Mouse (Mus musculus): ENCODE results near the gene Zfp318. TPM values are rescaled to one million over a fixed set of nuclear protein-coding genes. Genes with fewer than 3 reads are reported as not detected.

Gene Zfp318
- polyA plus RNA-seq, 1 experiment from 2014 or later, result 7.8 TPM

DNA sequence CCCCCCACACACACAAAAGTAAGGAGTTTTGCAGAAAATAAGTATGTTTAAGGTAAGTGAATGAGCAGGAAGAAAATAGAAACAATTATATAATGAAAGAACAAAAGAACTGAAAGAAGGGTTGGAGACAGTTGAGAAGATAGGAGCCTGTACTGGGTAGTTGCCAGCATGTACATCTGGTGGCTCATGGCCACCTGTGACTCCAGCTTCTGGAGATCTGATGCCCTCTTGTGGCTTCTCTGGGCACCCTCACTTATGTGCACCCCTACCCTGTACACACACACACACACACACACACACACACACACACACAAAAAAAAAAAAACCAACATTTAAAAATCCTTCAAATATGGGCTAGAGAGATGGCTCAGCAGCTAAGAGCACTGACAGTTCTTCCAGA, 36.2 kb downstream of the Zfp318 start:
- no peaks in the 10 kb centered on the region for H3K9me3 ChIP-seq (replicated peaks)
- H3K36me3 ChIP-seq, result peaks cover 4% of the 10 kb centered on the region
- no peak overlapping the region for H3K4me3 ChIP-seq
- no peaks in the 10 kb centered on the region for H3K4me1 ChIP-seq
- no peak for DNase-seq (ENCODE audit: low spot score)
- H3K27me3 ChIP-seq (ENCODE audit: low read depth, poor library complexity, severe bottlenecking), result no peaks in the 10 kb centered on the region
- no peak overlapping the region for H3K27ac ChIP-seq (replicated peaks)

DNA sequence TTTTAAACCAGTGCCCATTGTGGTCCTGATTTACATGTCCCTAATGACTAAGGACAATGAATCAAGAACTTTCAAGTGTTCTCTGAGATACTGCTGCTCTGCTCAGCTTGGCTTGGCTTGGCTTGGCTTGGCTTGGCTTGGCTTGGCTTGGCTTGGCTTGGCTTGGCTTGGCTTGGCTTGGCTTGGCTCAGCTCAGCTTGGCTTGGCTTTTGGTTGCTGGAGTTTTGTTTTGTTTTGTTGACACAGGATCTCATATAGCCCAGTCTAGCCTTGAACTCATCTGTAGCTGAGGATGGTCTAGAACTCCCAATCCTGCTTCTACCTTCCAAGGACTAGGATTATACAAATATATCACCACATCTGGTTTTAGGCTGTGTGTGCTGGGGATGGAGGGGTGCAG, 43.0 kb downstream of the Zfp318 start:
- no peak overlapping the region for H3K27ac ChIP-seq (replicated peaks)
- H3K4me3 ChIP-seq, result no peak overlapping the region
- H3K36me3 ChIP-seq, result no peaks in the 10 kb centered on the region
- DNase-seq (ENCODE audit: low spot score), result no peak
- H3K4me1 ChIP-seq, result peaks cover 16% of the 10 kb centered on the region
- H3K9me3 ChIP-seq (replicated peaks), result no peaks in the 10 kb centered on the region
- peaks cover 19% of the 10 kb centered on the region for H3K27me3 ChIP-seq (ENCODE audit: low read depth, poor library complexity, severe bottlenecking)

DNA sequence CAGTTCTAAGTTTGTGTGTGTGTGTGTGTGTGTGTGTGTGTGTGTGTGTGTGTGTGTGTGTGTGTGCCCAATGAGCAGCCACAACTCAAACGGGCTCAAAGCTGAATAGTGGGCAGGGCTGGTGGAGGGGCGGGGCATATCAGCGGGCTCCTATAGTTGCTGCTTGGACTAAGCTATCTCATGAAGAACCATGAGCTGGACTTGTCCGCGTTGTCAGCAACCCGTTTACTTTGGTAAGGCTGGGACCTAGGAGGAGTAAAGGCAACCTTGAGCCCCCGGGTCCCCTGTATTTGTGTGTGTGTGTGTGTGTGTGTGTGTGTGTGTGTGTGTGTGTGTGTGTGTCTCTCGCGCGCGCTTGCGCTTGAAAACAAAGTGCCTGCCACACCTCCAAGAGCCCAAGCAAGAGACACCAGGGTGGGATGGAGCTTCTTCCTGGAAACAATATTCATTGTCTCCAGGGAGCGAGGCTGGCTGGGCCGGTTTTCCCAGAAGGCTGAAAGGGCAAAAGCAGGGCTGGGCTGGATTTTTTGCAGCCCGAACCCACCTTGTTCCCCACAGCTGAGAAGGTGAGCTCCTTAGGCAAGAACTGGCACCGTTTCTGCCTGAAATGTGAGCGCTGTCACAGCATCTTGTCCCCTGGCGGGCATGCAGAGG, 45.4 kb downstream of the Zfp318 start, which contains the start of gene Crip3:
Gene Crip3 (plus strand): TSS at position 166 of the 654 bp plus-strand sequence.
- DNase-seq (ENCODE audit: low spot score), result peak; percentile 37
- peak within 1 kb of the TSS; percentile 44 for H3K4me3 ChIP-seq

DNA sequence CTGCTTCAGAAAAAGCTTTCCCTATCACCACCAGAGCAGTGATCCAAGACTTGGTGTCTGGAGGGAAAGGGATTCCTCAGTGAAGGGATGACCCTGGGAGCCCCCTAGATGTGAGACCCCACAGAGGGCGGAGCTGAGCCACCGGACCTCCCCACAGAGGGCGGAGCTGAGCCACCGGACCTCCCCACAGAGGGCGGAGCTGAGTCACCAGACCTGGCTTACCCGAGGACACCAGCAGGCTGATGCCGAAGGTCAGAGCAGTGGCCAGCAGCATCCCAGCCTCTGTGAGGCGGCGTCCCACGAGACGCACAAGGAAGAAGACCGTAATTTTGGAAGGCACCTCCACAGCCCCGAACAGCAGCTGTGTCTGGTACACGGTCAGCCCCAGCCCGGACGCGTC, 50.1 kb downstream of the Zfp318 start:
- peak overlapping the region; percentile 45 for H3K4me3 ChIP-seq
- peaks cover 64% of the 10 kb centered on the region for H3K27me3 ChIP-seq (ENCODE audit: low read depth, poor library complexity, severe bottlenecking)
- peak; percentile 67 for DNase-seq (ENCODE audit: low spot score)

More for the DNA sequence above, 45.4 kb downstream of the Zfp318 start, which contains the start of gene Crip3:
- H3K9me3 ChIP-seq (replicated peaks), result no peaks in the 10 kb centered on the region
- H3K36me3 ChIP-seq, result no peaks in the 10 kb centered on the region
- H3K27me3 ChIP-seq (ENCODE audit: low read depth, poor library complexity, severe bottlenecking), result peaks cover 23% of the 10 kb centered on the region
- 14% methylated on average over 18 of the region's 18 CpGs for WGBS
- H3K4me1 ChIP-seq, result peaks cover 21% of the 10 kb centered on the region
- H3K27ac ChIP-seq (replicated peaks), result no peak within 1 kb of the TSS

GRCm38 (mm10) chr17:46436672-46437366, 53.3 kb downstream of the Zfp318 start:
- DNase-seq (ENCODE audit: low spot score), result peak; percentile 64
- Histone ChIP-seq H3K4me1 (peaks cover 22% of the 10 kb centered on the region), H3K27me3 (ENCODE audit: low read depth, poor library complexity, severe bottlenecking) (peaks cover 56% of the 10 kb centered on the region), H3K27ac (replicated peaks) (0 out of 2 replicates have a peak overlapping the region, but pooled peaks have one; percentile 25), H3K9me3 (replicated peaks) (no peaks in the 10 kb centered on the region), H3K4me3 (peak overlapping the region; percentile 26; the same call in 1 of the 2 replicates), H3K36me3 (no peaks in the 10 kb centered on the region)
- 27% methylated on average over 23 of the region's 23 CpGs for WGBS

More for the DNA sequence above, 50.1 kb downstream of the Zfp318 start:
- H3K36me3 ChIP-seq, result no peaks in the 10 kb centered on the region
- 4% methylated on average over 17 of the region's 17 CpGs for WGBS
- H3K9me3 ChIP-seq (replicated peaks), result no peaks in the 10 kb centered on the region
- H3K27ac ChIP-seq (replicated peaks), result peak overlapping the region; percentile 69; the same call in 1 of the 2 replicates
- H3K4me1 ChIP-seq, result peaks cover 34% of the 10 kb centered on the region

DNA sequence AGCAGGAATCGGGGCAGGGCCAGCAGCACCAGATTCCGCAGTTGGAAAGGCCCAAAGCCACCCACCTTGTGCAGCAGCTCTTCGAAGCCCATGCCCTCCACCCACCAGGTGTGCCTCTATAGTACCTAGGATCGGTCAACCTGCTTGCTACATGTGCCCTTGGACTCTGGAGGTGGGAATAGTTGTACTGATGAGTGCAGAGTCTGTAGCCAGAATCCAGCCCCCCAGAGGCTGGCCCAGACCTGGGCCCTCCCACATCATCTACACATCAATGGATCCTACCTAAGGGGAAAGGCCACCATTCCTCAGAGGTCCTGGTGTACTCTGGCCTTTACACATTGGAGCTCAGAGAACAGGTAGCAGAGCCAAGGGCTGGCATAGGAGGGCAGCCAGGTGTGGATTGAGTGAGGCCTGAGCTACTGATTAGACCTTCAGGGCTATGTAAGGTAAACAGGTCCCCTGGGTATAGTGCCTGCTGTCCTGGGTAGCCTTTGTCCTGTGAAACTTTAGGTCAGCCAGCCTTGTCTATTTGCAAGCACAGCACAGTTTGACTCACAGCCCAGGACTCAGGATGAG, 54.9 kb downstream of the Zfp318 start, which contains the start of gene Slc22a7:
Gene Slc22a7 (minus strand): TSS at position 160 of the 576 bp plus-strand sequence.
- H3K27me3 ChIP-seq (ENCODE audit: low read depth, poor library complexity, severe bottlenecking), result peaks cover 71% of the 10 kb centered on the region
- H3K36me3 ChIP-seq, result no peaks in the 10 kb centered on the region
- H3K27ac ChIP-seq (replicated peaks), result no peak within 1 kb of the TSS
- H3K4me1 ChIP-seq, result peaks cover 35% of the 10 kb centered on the region
- DNase-seq (ENCODE audit: low spot score), result no peak
- H3K4me3 ChIP-seq, result peak within 1 kb of the TSS; percentile 26; the same call in 1 of the 2 replicates
- H3K9me3 ChIP-seq (replicated peaks), result no peaks in the 10 kb centered on the region
- WGBS, result 86% methylated on average over 4 of the region's 4 CpGs

GRCm38 (mm10) chr17:46439176-46439575, 55.6 kb downstream of the Zfp318 start:
- no peak for DNase-seq (ENCODE audit: low spot score)
- Histone ChIP-seq H3K4me3 (no peak overlapping the region), H3K36me3 (no peaks in the 10 kb centered on the region), H3K27me3 (ENCODE audit: low read depth, poor library complexity, severe bottlenecking) (peaks cover 75% of the 10 kb centered on the region), H3K4me1 (peaks cover 28% of the 10 kb centered on the region), H3K9me3 (replicated peaks) (no peaks in the 10 kb centered on the region), H3K27ac (replicated peaks) (no peak overlapping the region)
- 94% methylated on average over 10 of the region's 10 CpGs for WGBS

DNA sequence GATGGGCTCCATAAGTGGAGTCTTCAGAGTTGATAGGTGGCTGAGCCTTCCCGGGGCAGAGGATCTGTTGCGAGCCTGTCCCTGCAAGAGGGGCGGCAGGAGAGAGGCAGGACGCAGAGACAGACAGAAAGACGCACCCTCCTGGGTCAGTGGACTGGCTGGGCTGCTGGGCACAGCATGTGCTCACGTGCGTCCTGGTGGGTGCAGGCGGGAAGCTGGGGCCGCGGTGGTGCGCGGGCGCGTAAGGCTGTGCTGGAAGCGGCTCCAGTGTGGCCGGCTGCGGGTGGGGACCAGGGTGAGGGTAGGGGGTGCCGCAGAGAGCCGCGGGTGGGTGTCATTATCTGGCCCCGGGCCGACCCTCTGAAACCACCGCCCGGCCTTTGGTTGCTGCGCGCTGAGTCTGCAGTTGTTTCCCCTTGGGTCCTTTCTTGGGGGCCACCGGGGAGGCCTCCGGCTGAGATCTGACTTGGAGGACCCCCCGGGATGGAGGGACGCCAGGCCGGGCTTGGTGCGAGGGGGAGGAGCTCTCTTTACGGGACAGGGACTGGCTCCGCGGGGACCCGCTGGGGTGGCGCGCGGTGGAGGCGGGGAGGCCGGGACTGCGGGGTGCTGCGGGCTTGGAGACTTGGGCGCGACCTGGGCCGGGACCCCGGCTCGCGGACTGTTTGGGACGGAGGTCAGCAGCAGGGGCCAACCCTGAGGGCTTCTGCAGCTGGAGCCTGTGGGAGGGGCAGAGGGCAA, 61.5 kb downstream of the Zfp318 start:
- peaks cover 68% of the 10 kb centered on the region for H3K27me3 ChIP-seq (ENCODE audit: low read depth, poor library complexity, severe bottlenecking)
- WGBS, result 2% methylated on average over 50 of the region's 50 CpGs
- no peaks in the 10 kb centered on the region for H3K9me3 ChIP-seq (replicated peaks)
- peak overlapping the region; percentile 53 for H3K4me3 ChIP-seq
- peak overlapping the region; percentile 77 for H3K27ac ChIP-seq (replicated peaks)
- peaks cover 42% of the 10 kb centered on the region for H3K4me1 ChIP-seq
- no peaks in the 10 kb centered on the region for H3K36me3 ChIP-seq
- DNase-seq (ENCODE audit: low spot score), result peak; percentile 42

GRCm38 (mm10) chr17:46446264-46446663, 62.7 kb downstream of the Zfp318 start:
- 0 out of 2 replicates have a peak overlapping the region, but pooled peaks have one; percentile 6 for H3K27ac ChIP-seq (replicated peaks)
- peaks cover 63% of the 10 kb centered on the region for H3K27me3 ChIP-seq (ENCODE audit: low read depth, poor library complexity, severe bottlenecking)
- DNase-seq (ENCODE audit: low spot score), result no peak
- H3K36me3 ChIP-seq, result no peaks in the 10 kb centered on the region
- no peaks in the 10 kb centered on the region for H3K9me3 ChIP-seq (replicated peaks)
- H3K4me3 ChIP-seq, result peak overlapping the region; percentile 53; the same call in 1 of the 2 replicates
- peaks cover 42% of the 10 kb centered on the region for H3K4me1 ChIP-seq
- 90% methylated on average over 16 of the region's 16 CpGs for WGBS

- H3K27ac ChIP-seq (replicated peaks), result peak overlapping the region; percentile 81; the same call in 1 of the 2 replicates
- H3K4me1 ChIP-seq, result peaks cover 45% of the 10 kb centered on the region
- no peaks in the 10 kb centered on the region for H3K36me3 ChIP-seq
- H3K27me3 ChIP-seq (ENCODE audit: low read depth, poor library complexity, severe bottlenecking), result peaks cover 61% of the 10 kb centered on the region
- H3K9me3 ChIP-seq (replicated peaks), result no peaks in the 10 kb centered on the region
- 0 out of 2 replicates have a peak overlapping the region, but pooled peaks have one; percentile 2 for H3K4me3 ChIP-seq
- WGBS, result 32% methylated on average over 5 of the region's 5 CpGs
- no peak for DNase-seq (ENCODE audit: low spot score)
Observed at GRCm38 (mm10) chr17:46452683-46453082, 69.2 kb downstream of the Zfp318 start.

GRCm38 (mm10) chr17:46453302-46453948, 69.9 kb downstream of the Zfp318 start:
- Histone ChIP-seq H3K36me3 (no peaks in the 10 kb centered on the region), H3K27me3 (ENCODE audit: low read depth, poor library complexity, severe bottlenecking) (peaks cover 69% of the 10 kb centered on the region), H3K4me1 (peaks cover 51% of the 10 kb centered on the region), H3K27ac (replicated peaks) (peak overlapping the region; percentile 81), H3K9me3 (replicated peaks) (no peaks in the 10 kb centered on the region), H3K4me3 (peak overlapping the region; percentile 58)
- 8% methylated on average over 13 of the region's 13 CpGs for WGBS
- DNase-seq (ENCODE audit: low spot score), result no peak

DNA sequence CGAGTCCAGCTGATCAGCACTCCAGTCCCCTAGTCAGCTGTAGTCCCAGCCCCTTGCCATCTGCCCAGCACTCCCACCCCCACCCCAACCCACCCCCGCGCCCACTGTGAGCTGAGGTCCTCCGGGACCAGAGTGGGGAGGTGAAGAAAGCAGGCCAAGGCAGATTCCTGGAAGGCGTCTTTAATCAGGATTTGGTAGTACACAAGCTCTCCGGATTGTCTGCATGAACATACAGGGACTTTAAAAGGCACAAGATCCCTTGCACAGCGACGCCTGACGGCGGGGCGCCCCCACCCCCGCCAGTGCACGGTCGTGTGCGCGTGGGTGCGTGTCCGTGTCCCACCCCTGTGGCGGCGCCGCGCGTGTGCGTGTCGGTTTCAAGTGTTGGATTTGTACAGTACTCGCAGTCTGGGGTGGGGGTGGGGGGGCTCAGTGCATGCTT, 70.5 kb downstream of the Zfp318 start:
- WGBS, result 2% methylated on average over 26 of the region's 26 CpGs
- DNase-seq (ENCODE audit: low spot score), result peak; percentile 33
- H3K4me1 ChIP-seq, result peaks cover 53% of the 10 kb centered on the region
- H3K9me3 ChIP-seq (replicated peaks), result no peaks in the 10 kb centered on the region
- peaks cover 74% of the 10 kb centered on the region for H3K27me3 ChIP-seq (ENCODE audit: low read depth, poor library complexity, severe bottlenecking)
- H3K27ac ChIP-seq (replicated peaks), result peak overlapping the region; percentile 81
- H3K36me3 ChIP-seq, result no peaks in the 10 kb centered on the region
- H3K4me3 ChIP-seq, result peak overlapping the region; percentile 58
